Mouse (Mus musculus) bone marrow macrophage, adult 2 months (primary cell): Measurements from ENCODE around the gene Gm20518. TPM values are rescaled to one million over a fixed set of nuclear protein-coding genes. Genes with fewer than 3 reads are reported as not detected.

Source experiments
- H3K27ac ChIP-seq: 2 replicates; pipeline ENCODE4 v1.5.1; 2012; ENCODE audit warnings: low read depth, low read length; ENCODE audit not compliant: insufficient read depth
- H3K4me1 ChIP-seq: 2 replicates; pipeline ENCODE4 v1.6.1; 2012; ENCODE audit warnings: low read length; ENCODE audit not compliant: control insufficient read depth, insufficient read depth
- H3K4me3 ChIP-seq: 2 replicates; pipeline ENCODE4 v1.5.1; 2012; ENCODE audit warnings: mild to moderate bottlenecking, low read length, moderate library complexity; ENCODE audit not compliant: insufficient read depth
- CTCF ChIP-seq: IDR thresholded peaks from 2 replicates; pipeline ENCODE4 v1.5.1; 2012; ENCODE audit warnings: low read depth, mild to moderate bottlenecking, low read length, moderate library complexity
- POLR2A ChIP-seq: IDR thresholded peaks from 2 replicates; pipeline ENCODE4 v1.6.1; 2012; ENCODE audit warnings: mild to moderate bottlenecking, low read depth, low read length, borderline replicate concordance
- polyA plus RNA-seq: library from polyadenylated mRNA; stranded (reverse); fragments of >200 nt; gene quantifications from 2 replicates; pipeline ENCODE4 v1.2.4, GENCODE M21; 2012; ENCODE audit not compliant: missing spikeins, insufficient read depth, insufficient read length

Gm20518 gene
- polyA plus RNA-seq, 1 experiment: not detected

DNA sequence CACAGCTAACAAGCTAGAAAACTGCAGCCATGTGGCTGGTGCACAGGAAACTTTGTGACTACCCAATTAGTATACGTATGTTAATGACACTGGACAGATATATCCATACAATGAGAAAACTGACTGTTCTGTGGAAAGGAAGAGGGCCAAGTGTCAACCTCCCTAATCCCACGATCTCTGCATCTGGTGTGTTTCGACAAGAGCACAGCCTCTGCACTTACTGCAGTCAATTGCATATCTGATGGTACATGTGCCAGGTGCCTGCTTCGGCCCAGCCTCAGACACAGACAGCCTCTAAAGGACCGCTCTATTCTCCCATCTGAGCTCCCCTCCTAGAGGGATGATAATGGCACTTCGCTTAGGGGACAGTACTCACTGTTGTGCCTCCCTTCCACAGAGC lies 43.0 kb downstream of the Gm20518 start:
- TF ChIP-seq CTCF: no peak
- no peak for TF ChIP-seq POLR2A
- H3K4me1 ChIP-seq: no peaks in the 10 kb centered on the region
- H3K27ac ChIP-seq: no peak overlapping the region
- no peak overlapping the region for H3K4me3 ChIP-seq

DNA sequence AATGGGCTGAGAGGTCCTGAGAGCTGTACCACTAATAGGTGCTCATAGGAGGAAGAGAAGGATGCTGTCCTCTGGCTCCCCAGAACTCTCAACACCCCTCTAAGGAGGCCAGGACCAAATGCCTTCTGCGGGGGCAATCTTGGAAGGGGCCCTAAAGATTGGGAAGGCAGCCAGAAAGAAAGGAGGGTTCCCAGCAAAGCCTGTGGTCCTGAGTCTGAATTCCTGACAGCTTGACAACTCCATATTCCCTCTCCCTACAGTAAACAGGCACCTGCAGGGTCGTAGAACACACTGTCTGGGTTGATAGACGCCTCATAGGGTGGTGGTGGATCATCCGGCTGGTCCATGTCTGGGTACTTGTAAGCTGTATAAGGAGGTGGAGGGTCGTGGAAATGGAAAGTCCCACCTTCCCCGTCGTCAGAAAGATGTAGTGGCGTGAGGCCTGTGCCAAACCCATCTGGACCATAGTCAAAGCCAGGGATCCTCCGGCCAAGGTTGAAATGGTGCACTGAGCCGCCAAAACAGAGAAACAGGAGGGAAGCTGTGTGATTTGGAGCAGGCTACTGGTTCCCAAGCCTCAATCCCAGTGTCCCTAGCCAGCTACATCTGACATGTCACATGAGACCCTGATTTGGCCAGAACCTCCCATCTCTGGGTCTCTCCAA lies 47.6 kb downstream of the Gm20518 start:
- TF ChIP-seq POLR2A (no peak), CTCF (no peak)
- Histone ChIP-seq H3K27ac (no peak overlapping the region), H3K4me1 (no peaks in the 10 kb centered on the region), H3K4me3 (no peak overlapping the region)

DNA sequence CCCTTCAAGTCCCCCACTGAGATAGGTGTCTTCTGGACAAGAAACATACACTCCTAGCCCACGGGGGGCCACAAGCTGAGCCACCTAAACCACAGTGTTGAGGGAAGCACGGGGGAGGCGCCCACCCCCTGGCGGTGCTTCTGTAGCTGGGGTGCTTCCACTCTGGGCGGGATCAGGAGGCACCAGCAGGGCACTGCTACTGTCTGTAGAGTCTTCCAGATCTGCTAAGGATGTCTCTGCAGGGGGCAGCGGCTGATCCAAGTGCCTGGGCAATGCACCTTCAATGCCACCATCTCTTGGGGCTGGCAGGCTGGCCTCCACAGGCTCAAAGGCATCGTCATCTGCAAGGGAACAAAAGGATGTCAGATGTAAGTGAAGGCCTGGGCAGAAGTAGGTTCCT lies 49.0 kb downstream of the Gm20518 start:
- Histone ChIP-seq H3K4me1 (no peaks in the 10 kb centered on the region), H3K27ac (no peak overlapping the region), H3K4me3 (no peak overlapping the region)
- TF ChIP-seq POLR2A: no peak
- TF ChIP-seq CTCF: no peak

DNA sequence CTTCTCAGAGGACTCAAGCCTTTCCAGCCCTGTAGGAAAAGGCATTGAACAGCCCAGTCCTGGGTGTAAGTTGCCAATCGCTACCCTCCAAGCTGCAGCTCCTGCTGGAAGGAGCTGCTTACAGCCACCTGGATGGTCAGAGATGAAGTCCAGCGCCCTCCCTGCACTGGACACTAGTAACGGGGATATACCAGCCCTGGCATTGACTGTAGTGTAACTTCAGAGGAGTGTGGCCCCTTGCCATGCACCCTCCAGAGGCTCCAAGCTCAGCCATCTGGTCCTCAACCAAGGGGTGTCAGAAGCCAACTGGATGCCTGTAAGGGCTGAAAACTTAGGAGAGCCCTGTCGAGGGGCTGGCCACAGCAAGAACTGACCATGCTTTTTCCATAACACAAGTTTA lies 51.5 kb downstream of the Gm20518 start:
- no peak overlapping the region for H3K4me3 ChIP-seq
- H3K27ac ChIP-seq: no peak overlapping the region
- H3K4me1 ChIP-seq: no peaks in the 10 kb centered on the region
- TF ChIP-seq CTCF: no peak
- TF ChIP-seq POLR2A: no peak

DNA sequence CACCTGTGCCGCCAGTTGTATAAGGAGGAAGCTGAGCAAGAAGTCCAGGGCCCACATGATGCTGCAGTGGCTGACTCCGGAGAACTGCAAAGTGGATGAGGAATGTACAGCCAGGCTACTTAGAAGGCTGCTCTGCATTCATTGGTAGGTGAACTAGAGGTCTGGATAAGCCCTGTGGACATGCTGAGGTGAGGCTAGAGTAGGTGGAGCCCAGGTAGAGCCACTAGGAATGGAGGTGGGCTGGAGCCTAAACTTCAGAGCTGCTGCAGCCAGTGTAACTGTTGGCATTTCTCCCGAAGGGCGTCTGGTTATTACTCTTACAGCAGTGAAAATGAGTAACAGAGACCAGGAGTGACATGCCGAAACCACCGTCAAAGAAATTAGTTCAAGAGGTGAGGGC lies 53.4 kb downstream of the Gm20518 start, which contains the start of gene Car15:
Car15 (minus strand) TSS at position 314 of the 400 bp plus-strand sequence.
- Histone ChIP-seq H3K4me1 (no peaks in the 10 kb centered on the region), H3K4me3 (no peak within 1 kb of the TSS), H3K27ac (no peak within 1 kb of the TSS)
- TF ChIP-seq POLR2A (no peak), CTCF (no peak)

DNA sequence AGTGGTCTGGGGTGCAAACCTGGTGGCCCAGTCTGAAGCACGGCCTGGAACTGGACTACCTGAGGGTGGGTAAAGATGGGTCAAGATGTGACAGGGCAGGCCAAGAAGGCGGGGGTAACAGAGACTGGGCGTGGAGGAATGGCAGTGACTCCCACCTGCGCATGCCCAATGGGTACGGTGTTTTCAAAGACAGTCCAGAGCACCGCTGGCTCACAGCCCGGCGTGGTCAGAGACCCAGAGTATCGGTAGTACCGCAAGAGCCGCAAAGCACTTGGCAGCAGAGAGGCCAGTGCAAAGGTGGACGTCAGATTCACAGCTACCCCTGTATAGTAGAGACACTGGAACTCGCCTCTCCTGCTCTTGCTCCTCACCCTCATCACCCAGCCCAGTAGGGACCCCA lies 56.0 kb downstream of the Gm20518 start:
- TF ChIP-seq CTCF (no peak), POLR2A (no peak)
- H3K27ac ChIP-seq: no peak overlapping the region
- H3K4me3 ChIP-seq: no peak overlapping the region
- no peaks in the 10 kb centered on the region for H3K4me1 ChIP-seq

DNA sequence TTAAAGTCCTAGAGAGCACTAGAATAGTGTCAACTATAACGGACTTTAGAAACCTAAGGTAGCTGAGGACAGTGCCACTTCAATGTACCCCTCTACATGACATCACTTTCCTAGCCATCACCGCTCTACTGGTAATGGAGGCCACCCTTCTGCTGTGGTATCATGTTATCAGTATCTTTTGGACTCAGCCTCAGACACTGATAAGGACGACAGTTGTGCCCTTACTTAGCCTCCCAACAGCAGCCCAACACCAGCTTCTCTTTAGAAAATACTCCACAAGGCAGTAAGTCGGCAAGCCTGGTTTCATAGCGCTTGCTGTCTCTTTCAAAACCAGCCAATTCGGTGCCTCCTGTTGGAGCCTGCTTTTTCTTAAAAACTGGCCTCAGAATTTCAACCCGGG lies 56.9 kb downstream of the Gm20518 start:
- Histone ChIP-seq H3K27ac (no peak overlapping the region), H3K4me1 (no peaks in the 10 kb centered on the region), H3K4me3 (no peak overlapping the region)
- no peak for TF ChIP-seq CTCF
- TF ChIP-seq POLR2A: no peak

DNA sequence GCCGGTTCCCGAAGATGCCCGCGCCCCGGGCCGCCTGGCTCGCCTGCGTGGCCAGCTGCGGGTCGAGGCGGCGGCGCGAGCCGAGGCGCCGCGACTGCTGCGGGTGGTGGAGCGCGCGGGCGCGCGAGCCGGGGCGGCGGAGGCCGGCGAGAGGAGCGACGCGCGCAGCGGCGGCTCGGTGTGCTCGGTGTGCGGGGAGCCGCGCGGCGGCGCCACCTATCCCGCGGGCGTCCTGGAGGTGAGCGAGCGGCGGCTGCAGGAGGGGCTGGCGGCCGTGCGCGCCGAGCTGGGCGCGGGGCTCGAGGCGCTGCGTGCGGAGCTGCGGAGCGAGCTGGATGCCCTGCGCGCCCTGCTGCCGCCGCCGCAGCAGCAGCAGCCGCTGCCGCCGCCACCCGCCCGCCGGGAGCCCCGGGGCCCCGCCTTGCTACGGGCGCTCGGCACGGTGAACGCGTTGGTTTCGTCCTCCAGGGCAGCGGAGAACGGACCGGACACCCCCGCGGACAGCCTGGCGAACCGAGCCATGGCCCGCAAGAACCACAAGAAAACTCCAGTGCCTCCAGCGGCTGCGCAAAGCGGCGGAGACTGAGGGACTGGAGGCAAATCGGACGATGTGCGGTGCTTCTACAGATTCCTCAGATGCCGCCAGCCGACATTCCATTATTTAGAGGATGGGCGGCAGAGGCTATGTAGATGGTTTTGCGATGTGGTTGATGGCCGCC lies 57.6 kb downstream of the Gm20518 start:
- peak overlapping the region; percentile 32 for H3K4me3 ChIP-seq

DNA sequence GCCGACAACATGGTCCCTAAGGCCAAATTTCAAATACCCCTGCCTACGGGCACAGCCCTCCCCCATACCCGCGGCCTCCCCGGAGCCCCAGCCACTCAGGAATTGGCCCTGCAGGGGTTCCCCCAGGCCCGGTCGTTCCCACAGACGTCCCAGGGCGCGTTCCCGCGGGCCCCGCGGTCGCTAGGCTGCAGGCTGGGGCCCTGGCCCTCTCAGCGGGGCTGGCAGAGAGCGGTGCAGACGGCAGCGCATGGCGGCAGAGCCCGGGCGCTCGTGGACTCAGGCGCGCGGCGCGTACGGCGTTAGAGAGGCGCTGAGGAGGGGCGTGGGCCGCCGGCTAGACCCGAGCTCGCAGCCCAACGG lies 58.2 kb downstream of the Gm20518 start:
- TF ChIP-seq CTCF (no peak), POLR2A (no peak)
- Histone ChIP-seq H3K4me3 (peak overlapping the region; percentile 32), H3K4me1 (no peaks in the 10 kb centered on the region), H3K27ac (no peak overlapping the region)

More for the DNA sequence above, 57.6 kb downstream of the Gm20518 start:
- TF ChIP-seq CTCF: no peak
- no peak for TF ChIP-seq POLR2A
- Histone ChIP-seq H3K4me1 (no peaks in the 10 kb centered on the region), H3K27ac (no peak overlapping the region)

DNA sequence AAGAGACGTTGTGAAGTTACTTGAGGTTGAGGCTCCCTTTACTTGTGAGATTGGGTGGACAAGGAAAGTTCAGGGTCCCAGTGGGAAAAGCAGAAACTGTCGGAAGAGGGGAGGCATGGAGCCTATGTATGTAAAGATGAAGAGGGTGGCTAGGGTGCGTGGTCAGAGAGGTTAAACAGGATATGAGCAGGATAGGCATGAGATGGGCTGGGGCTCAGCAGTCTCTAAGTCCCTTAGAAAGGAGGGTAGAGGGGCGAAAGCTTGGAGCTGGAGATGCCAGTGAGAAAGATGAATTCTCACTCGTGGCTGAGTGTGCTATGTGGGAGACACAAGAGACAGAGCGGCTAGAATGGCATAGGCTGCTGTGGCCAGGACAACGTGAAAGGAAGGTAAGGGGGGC lies 58.6 kb downstream of the Gm20518 start, which contains the start of gene B830017H08Rik:
B830017H08Rik (plus strand) TSS at position 301 of the 400 bp plus-strand sequence.
- Histone ChIP-seq H3K4me1 (no peaks in the 10 kb centered on the region), H3K4me3 (peak within 1 kb of the TSS; percentile 32), H3K27ac (no peak within 1 kb of the TSS)
- TF ChIP-seq POLR2A (no peak), CTCF (no peak)
